Mouse (Mus musculus) stomach, postnatal 0 days (tissue): ENCODE measurements around the gene Serpinf2. TPM values are rescaled to one million over a fixed set of nuclear protein-coding genes. Genes with fewer than 3 reads are reported as not detected.

Experiments used
- ATAC-seq: fragments of 200-750 bp; cut with Nextera tagmentation; 2 replicates; pipeline ENCODE4 v1.8.0; 2017; ENCODE audit not compliant: low FRiP score, low TSS enrichment
- DNase-seq: peaks from one replicate; pipeline ENCODE4 v3.0.0-alpha.2; 2016; ENCODE audit warnings: low spot score
- H3K27ac ChIP-seq: fragments of 300-500 bp; sonication (generic); replicated peaks from 2 replicates; pipeline ENCODE4 v1.5.1; 2014; ENCODE audit warnings: mild to moderate bottlenecking, control low read depth
- H3K27me3 ChIP-seq: fragments of 300-500 bp; sonication (generic); 2 replicates; pipeline ENCODE4 v1.6.1; 2014; ENCODE audit warnings: low read length; ENCODE audit not compliant: control insufficient read depth, insufficient read depth
- H3K36me3 ChIP-seq: fragments of 300-500 bp; sonication (generic); 2 replicates; pipeline ENCODE4 v1.6.1; 2014; ENCODE audit warnings: low read length, mixed read lengths; ENCODE audit not compliant: control insufficient read depth, insufficient read depth
- H3K4me1 ChIP-seq: fragments of 300-500 bp; sonication (generic); replicated peaks from 2 replicates; pipeline ENCODE4 v1.6.1; 2014; ENCODE audit warnings: antibody characterized with exemption; ENCODE audit not compliant: control insufficient read depth, insufficient read depth
- H3K4me2 ChIP-seq: fragments of 300-500 bp; sonication (generic); replicated peaks from 2 replicates; pipeline ENCODE4 v1.6.1; 2014; ENCODE audit warnings: low read depth, mild to moderate bottlenecking, control low read depth, moderate library complexity
- H3K4me3 ChIP-seq: fragments of 300-500 bp; sonication (generic); 2 replicates; pipeline ENCODE4 v1.5.1; 2014; ENCODE audit warnings: low read depth, low read length, control low read depth
- H3K9ac ChIP-seq: fragments of 300-500 bp; sonication (generic); 2 replicates; pipeline ENCODE4 v1.6.1; 2014; ENCODE audit warnings: mild to moderate bottlenecking, low read length, control low read depth, mixed read lengths
- H3K9me3 ChIP-seq: fragments of 300-500 bp; sonication (generic); 2 replicates; pipeline ENCODE4 v1.6.1; 2016; ENCODE audit warnings: low read length; ENCODE audit not compliant: control insufficient read depth
- CTCF ChIP-seq: IDR thresholded peaks from 2 replicates; pipeline ENCODE4 v1.5.1; 2016; ENCODE audit warnings: antibody characterized with exemption, low read depth, mild to moderate bottlenecking, moderate library complexity
- EP300 ChIP-seq: optimal IDR thresholded peaks from 2 replicates; pipeline ENCODE3; 2016; ENCODE audit warnings: antibody characterized with exemption
- WGBS: fragments of 180-500 bp; shearing (Covaris S2); extraction: QIAGEN DNeasy Blood & Tissue Kit; methylation state at CpG from one replicate; pipeline ENCODE4 v1.1.7; 2014; 5-methylcytosine and 5-hydroxymethylcytosine counted together
- polyA plus RNA-seq: library from polyadenylated mRNA; unstranded; fragments of >200 nt; fragmentation: Nextera tagmentation; extraction: Ambion mirVana; gene quantifications from 2 replicates; pipeline ENCODE4 v1.2.1, GENCODE M21; 2015

The Serpinf2 gene
- polyA plus RNA-seq, 1 experiment from 2014 or later, result 17.8 TPM

DNA sequence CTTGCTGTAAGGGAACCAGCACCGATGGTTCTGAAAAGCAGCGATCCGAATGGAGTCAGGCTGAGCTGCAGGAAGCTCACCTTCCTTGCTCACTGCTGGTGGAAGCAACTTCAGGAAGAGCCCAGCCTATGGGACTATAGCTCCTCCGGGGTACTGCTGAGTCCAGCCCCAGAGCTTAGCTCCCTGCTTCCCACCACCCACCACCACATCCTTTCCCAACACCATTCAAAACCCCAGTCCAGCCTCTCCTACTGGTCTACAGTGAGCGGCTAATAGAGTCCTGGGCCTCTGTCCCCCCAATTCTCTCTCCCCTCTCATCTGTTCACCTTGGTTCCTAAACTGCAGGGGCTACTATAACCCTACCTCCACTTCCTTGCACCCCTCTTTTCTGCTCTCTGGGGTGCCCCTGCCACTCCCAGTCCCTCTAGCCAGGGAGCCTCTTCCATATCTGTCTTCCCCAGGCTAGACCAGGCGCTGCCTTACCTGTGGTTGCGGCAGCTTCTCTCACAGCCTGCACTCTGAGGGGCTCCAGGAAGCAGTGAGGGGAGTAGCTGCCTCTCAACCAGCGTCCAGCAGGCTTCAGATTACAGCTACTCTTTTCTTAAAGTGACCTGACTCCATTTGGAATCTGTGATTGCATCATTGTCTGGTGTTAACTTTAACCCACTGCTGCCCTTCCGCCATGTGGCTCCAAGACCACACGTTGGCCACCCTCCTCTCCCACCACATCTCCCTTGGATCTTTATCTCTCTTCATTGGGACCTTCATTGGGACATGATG, 17.2 kb downstream of the Serpinf2 start, which contains the start of gene Serpinf1:
Gene Serpinf1 (minus strand): TSS at position 689 of the 780 bp plus-strand sequence.
- no peaks in the 10 kb centered on the region for H3K36me3 ChIP-seq
- no peaks in the 10 kb centered on the region for H3K27me3 ChIP-seq
- H3K4me2 ChIP-seq, result peak within 1 kb of the TSS; percentile 44
- ATAC-seq (0 out of 2 replicates have a peak, but pooled peaks have one; percentile 39), DNase-seq (no peak)
- no peak for TF ChIP-seq EP300
- no peak for TF ChIP-seq CTCF
- peak within 1 kb of the TSS; percentile 47; the same call in 1 of the 2 replicates for H3K9ac ChIP-seq
- no peaks in the 10 kb centered on the region for H3K4me1 ChIP-seq
- no peaks in the 10 kb centered on the region for H3K9me3 ChIP-seq
- 30% methylated on average over 10 of the region's 10 CpGs for WGBS
- peak within 1 kb of the TSS; percentile 27 for H3K4me3 ChIP-seq
- H3K27ac ChIP-seq, result no peak within 1 kb of the TSS; the same call in 1 of the 2 replicates

DNA sequence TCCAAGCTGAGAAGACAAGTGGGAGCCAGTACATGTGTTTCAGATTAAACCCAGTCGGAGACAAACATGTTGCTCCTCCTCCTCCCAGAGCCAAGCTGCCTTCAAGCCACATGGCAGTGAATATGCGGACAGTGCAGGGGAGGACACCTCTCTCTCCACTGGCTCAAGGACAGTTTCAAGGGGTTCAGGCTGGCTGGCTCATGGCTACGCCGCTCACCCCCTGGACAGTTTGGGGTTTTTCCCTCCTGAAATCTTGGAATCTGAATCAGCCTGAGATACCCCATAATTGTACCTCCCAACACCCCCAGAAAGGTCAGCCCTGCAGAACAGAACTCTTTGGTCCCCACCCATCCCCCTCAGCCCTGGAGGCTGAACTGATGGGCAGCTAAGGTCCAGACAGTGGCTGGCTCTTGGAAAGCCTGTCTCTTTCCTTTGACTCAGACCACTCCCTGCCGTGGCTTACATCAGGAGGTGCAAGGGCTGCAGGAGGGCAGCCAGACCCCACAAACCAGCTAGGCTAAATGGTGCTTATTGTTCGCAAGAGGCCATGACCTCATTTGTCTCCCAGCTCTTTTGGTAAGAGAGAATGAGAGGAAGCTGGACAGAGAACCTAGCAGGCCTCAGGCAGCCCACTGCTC, 17.9 kb downstream of the Serpinf2 start:
- H3K4me3 ChIP-seq, result peak overlapping the region; percentile 27
- DNase-seq, result no peak
- H3K27ac ChIP-seq, result no peak overlapping the region
- peak; percentile 44; the same call in 1 of the 2 replicates for ATAC-seq
- H3K36me3 ChIP-seq, result no peaks in the 10 kb centered on the region
- no peak overlapping the region for H3K9ac ChIP-seq
- H3K9me3 ChIP-seq, result no peaks in the 10 kb centered on the region
- no peaks in the 10 kb centered on the region for H3K4me1 ChIP-seq
- no peaks in the 10 kb centered on the region for H3K27me3 ChIP-seq
- TF ChIP-seq CTCF, result no peak
- no peak for TF ChIP-seq EP300
- H3K4me2 ChIP-seq, result peak overlapping the region; percentile 44; the same call in 1 of the 2 replicates
- 51% methylated on average over 6 of the region's 6 CpGs for WGBS

- no peaks in the 10 kb centered on the region for H3K4me1 ChIP-seq
- no peak overlapping the region for H3K4me3 ChIP-seq
- no peaks in the 10 kb centered on the region for H3K27me3 ChIP-seq
- H3K36me3 ChIP-seq, result no peaks in the 10 kb centered on the region
- no peak for TF ChIP-seq EP300
- no peak for TF ChIP-seq CTCF
- no peak overlapping the region for H3K27ac ChIP-seq
- DNase-seq (no peak), ATAC-seq (no peak)
- no peak overlapping the region for H3K4me2 ChIP-seq
- no peak overlapping the region for H3K9ac ChIP-seq
- H3K9me3 ChIP-seq, result no peaks in the 10 kb centered on the region
- WGBS, result 72% methylated on average over 5 of the region's 5 CpGs
Observed at GRCm38 (mm10) chr11:75420810-75421374, 18.5 kb downstream of the Serpinf2 start.

GRCm38 (mm10) chr11:75420037-75420436, 19.4 kb downstream of the Serpinf2 start:
- H3K4me1 ChIP-seq, result no peaks in the 10 kb centered on the region
- H3K4me2 ChIP-seq, result no peak overlapping the region
- no peak overlapping the region for H3K4me3 ChIP-seq
- no peaks in the 10 kb centered on the region for H3K9me3 ChIP-seq
- TF ChIP-seq EP300 (no peak), CTCF (no peak)
- no peak overlapping the region for H3K27ac ChIP-seq
- no peaks in the 10 kb centered on the region for H3K36me3 ChIP-seq
- DNase-seq, result no peak
- ATAC-seq, result no peak
- 79% methylated on average over 7 of the region's 7 CpGs for WGBS
- no peaks in the 10 kb centered on the region for H3K27me3 ChIP-seq
- H3K9ac ChIP-seq, result no peak overlapping the region

- WGBS, result 84% methylated on average over 13 of the region's 13 CpGs
- Histone ChIP-seq H3K9ac (no peak overlapping the region), H3K4me1 (no peaks in the 10 kb centered on the region), H3K4me3 (no peak overlapping the region), H3K27me3 (no peaks in the 10 kb centered on the region), H3K4me2 (no peak overlapping the region), H3K27ac (no peak overlapping the region), H3K36me3 (no peaks in the 10 kb centered on the region), H3K9me3 (no peaks in the 10 kb centered on the region)
- no peak for TF ChIP-seq EP300
- TF ChIP-seq CTCF, result no peak
- ATAC-seq (no peak), DNase-seq (no peak)
Observed at GRCm38 (mm10) chr11:75415994-75416393, 23.4 kb downstream of the Serpinf2 start.
